26 mouse cellular contexts compared by ENCODE assay signal in the genomic region with DNA sequence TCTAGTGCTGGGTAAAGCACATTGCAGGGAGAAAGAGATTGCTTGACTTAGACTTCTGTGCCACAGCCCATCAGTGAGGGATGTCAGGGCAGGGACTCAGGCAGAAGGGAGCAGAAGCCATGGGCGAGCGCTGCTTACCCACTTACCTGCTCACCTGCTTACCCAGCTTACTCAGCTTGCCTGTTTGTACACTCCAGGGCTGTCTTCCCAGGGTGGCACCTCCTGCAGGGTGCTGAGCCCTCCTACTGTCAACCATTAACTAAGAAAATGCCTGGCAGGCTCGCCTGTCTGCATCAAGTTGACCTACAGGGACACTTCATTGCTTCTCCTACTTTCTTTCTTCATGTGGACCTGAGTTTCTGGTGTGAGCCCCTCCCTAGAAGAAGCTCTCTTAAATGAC.
DNase-seq lines count a peak whose midpoint lies in the region; ATAC-seq lines count a peak whose summit lies in the region.
"Had no signal": no experiment of that assay in that cellular context is flagged by ENCODE, and none has a peak within 500 bp of the region (broad histone marks: within the 10 kb centered on the region; RNA-seq: fewer than 3 reads in every experiment).

No protein-coding gene starts in this region.

- H3K27me3 ChIP-seq in heart, embryonic 10.5 days (ENCODE audit: insufficient read depth, poor library complexity, severe bottlenecking), result peaks cover 4% of the 10 kb centered on the region; the same call in 1 of the 2 replicates
- H3K27me3 ChIP-seq: CH12.LX; forebrain, embryonic 15.5 days; liver, embryonic 13.5 days had no signal

- H3K4me3 ChIP-seq in heart, embryonic 10.5 days, result no peak overlapping the region
- H3K4me3 ChIP-seq: embryonic facial prominence, embryonic 13.5 days; forebrain, embryonic 10.5 days; forebrain, embryonic 15.5 days; hindbrain, embryonic 10.5 days; layer of hippocampus, adult 2 months; liver, embryonic 13.5 days; midbrain, embryonic 13.5 days had no signal

- no peak for ATAC-seq in megakaryocyte progenitor cell, adult 5-6 weeks (replicated peaks; ENCODE audit: poor library complexity)
- ATAC-seq: activated CD4-positive, CD25-positive, alpha-beta regulatory T cell, adult 4 months; forebrain, embryonic 15.5 days; hindbrain, embryonic 16.5 days; lung, postnatal 0 days; midbrain, embryonic 13.5 days had no signal

- no peaks in the 10 kb centered on the region for H3K36me3 ChIP-seq in heart, embryonic 10.5 days
- H3K36me3 ChIP-seq: embryonic facial prominence, embryonic 13.5 days; forebrain, embryonic 10.5 days; forebrain, embryonic 15.5 days; hindbrain, embryonic 10.5 days; liver, embryonic 13.5 days; midbrain, embryonic 13.5 days had no signal

- peak; percentile 51 for DNase-seq in heart, adult 11 months
- DNase-seq in heart, embryonic 10.5 days (ENCODE audit: low spot score), result no peak
- DNase-seq in kidney, adult 9 months, result peak; percentile 84
- DNase-seq in kidney, postnatal 25 days, result peak; percentile 72 to 83
- no peak for DNase-seq in cerebellum, postnatal 25 days
- no peak for DNase-seq in urinary bladder, postnatal 14 days (ENCODE audit: low spot score)
- DNase-seq: adrenal gland, adult 2 months; adrenal gland, postnatal 36 days; cerebellum, adult 2 months; gastrocnemius, postnatal 25 days; heart, postnatal 14 days; liver, embryonic 13.5 days; lung, adult 18-20 months; lung, postnatal 4 days; thymus, postnatal 4 days had no signal

- H3K4me1 ChIP-seq in heart, embryonic 10.5 days, result peaks cover 10% of the 10 kb centered on the region
- H3K4me1 ChIP-seq: embryonic facial prominence, embryonic 13.5 days; forebrain, embryonic 15.5 days; liver, embryonic 13.5 days had no signal

- no peak overlapping the region for H3K27ac ChIP-seq in heart, embryonic 10.5 days
- H3K27ac ChIP-seq: embryonic facial prominence, embryonic 13.5 days; forebrain, embryonic 10.5 days; forebrain, embryonic 15.5 days; hindbrain, embryonic 10.5 days; layer of hippocampus, adult 2 months; liver, embryonic 13.5 days; midbrain, embryonic 13.5 days had no signal

- 64% methylated on average over 3 of the region's 3 CpGs for WGBS in heart, embryonic 10.5 days

- H3K9me3 ChIP-seq in heart, embryonic 10.5 days, result no peaks in the 10 kb centered on the region
- H3K9me3 ChIP-seq: embryonic facial prominence, embryonic 13.5 days; forebrain, embryonic 10.5 days; forebrain, embryonic 15.5 days; liver, embryonic 13.5 days; midbrain, embryonic 13.5 days had no signal

Comparison
In these comparisons a context has a peak if more than half of its experiments do, and no peak if none do; other contexts are left out.
1. DNase-seq: peak in heart, adult 11 months (single experiment), kidney, adult 9 months (single experiment) and kidney, postnatal 25 days (2 of 2); none in heart, embryonic 10.5 days (single experiment), cerebellum, postnatal 25 days (0 of 2) and urinary bladder, postnatal 14 days (single experiment).